In genomic region chr5:116322365-116323027, GRCm38 (mm10) we compare ENCODE assay signal across 9 mouse cellular contexts. TPM values are rescaled to one million over a fixed set of nuclear protein-coding genes. Genes with fewer than 3 reads are reported as not detected.
DNase-seq lines count a peak whose midpoint lies in the region; ATAC-seq lines count a peak whose summit lies in the region.
"Had no signal": no experiment of that assay in that cellular context is flagged by ENCODE, and none has a peak within 500 bp of the region (broad histone marks: within the 10 kb centered on the region; RNA-seq: fewer than 3 reads in every experiment).

No protein-coding gene starts in this region.

- intact Hi-C loops in gastrocnemius, postnatal 36 days (cut with DNase I) = no loop called here

- DNase-seq in brain, adult 2 months (ENCODE audit: low read depth, low spot score) = peak; percentile 69
- peak; percentile 65 for DNase-seq in forebrain, embryonic 11.5 days (ENCODE audit: low spot score)
- DNase-seq in layer of hippocampus, postnatal 10 days (ENCODE audit: low spot score in 2 of 2) = peak; percentile 52 to 61
- no peak for DNase-seq in thymus, postnatal 4 days
- no peak for DNase-seq in gastrocnemius, postnatal 36 days

- H3K36me3 ChIP-seq in forebrain, embryonic 11.5 days (ENCODE audit: control insufficient read depth, insufficient read depth, low read length) = no peaks in the 10 kb centered on the region
- no peaks in the 10 kb centered on the region for H3K36me3 ChIP-seq in neural tube, embryonic 13.5 days
- no peaks in the 10 kb centered on the region for H3K36me3 ChIP-seq in intestine, embryonic 15.5 days

- no peak overlapping the region for H3K27ac ChIP-seq in forebrain, embryonic 11.5 days (ENCODE audit: low read depth, low read length)
- peak overlapping the region; percentile 88 for H3K27ac ChIP-seq in neural tube, embryonic 13.5 days (replicated peaks)
- H3K27ac ChIP-seq in intestine, embryonic 15.5 days = no peak overlapping the region

- H3K4me2 ChIP-seq in forebrain, embryonic 11.5 days (ENCODE audit: low read depth, low read length, severe bottlenecking) = no peak overlapping the region
- peak overlapping the region; percentile 36 for H3K4me2 ChIP-seq in neural tube, embryonic 13.5 days
- H3K4me2 ChIP-seq in intestine, embryonic 15.5 days (replicated peaks) = no peak overlapping the region

- H3K27me3 ChIP-seq in forebrain, embryonic 11.5 days (ENCODE audit: control insufficient read depth, insufficient read depth, low read length) = peaks cover 45% of the 10 kb centered on the region
- H3K27me3 ChIP-seq in neural tube, embryonic 13.5 days = peaks cover 44% of the 10 kb centered on the region
- H3K27me3 ChIP-seq in intestine, embryonic 15.5 days (replicated peaks) = no peaks in the 10 kb centered on the region

- 30% methylated on average over 15 of the region's 15 CpGs for WGBS in forebrain, embryonic 11.5 days
- 17% methylated on average over 15 of the region's 15 CpGs for WGBS in neural tube, embryonic 13.5 days
- 62% methylated on average over 15 of the region's 15 CpGs for WGBS in intestine, embryonic 15.5 days

- no peak overlapping the region for H3K9ac ChIP-seq in forebrain, embryonic 11.5 days (ENCODE audit: low read length)
- H3K9ac ChIP-seq in neural tube, embryonic 13.5 days = no peak overlapping the region
- no peak overlapping the region for H3K9ac ChIP-seq in intestine, embryonic 15.5 days

- H3K4me3 ChIP-seq in forebrain, embryonic 11.5 days (ENCODE audit: low read depth, low read length) = no peak overlapping the region
- no peak overlapping the region for H3K4me3 ChIP-seq in neural tube, embryonic 13.5 days
- H3K4me3 ChIP-seq in intestine, embryonic 15.5 days (replicated peaks) = no peak overlapping the region

- peak; percentile 63 for ATAC-seq in forebrain, embryonic 11.5 days (replicated peaks; ENCODE audit: low FRiP score)
- peak; percentile 90 for ATAC-seq in neural tube, embryonic 13.5 days (ENCODE audit: low read depth)
- no peak for ATAC-seq in megakaryocyte, adult 5-6 weeks (ENCODE audit: poor library complexity, severe bottlenecking)
- ATAC-seq in intestine, embryonic 15.5 days = no peak

- H3K4me1 ChIP-seq in forebrain, embryonic 11.5 days (replicated peaks; ENCODE audit: control insufficient read depth, insufficient read depth, low read length) = peaks cover 2% of the 10 kb centered on the region; the same call in 1 of the 2 replicates
- peaks cover 35% of the 10 kb centered on the region for H3K4me1 ChIP-seq in neural tube, embryonic 13.5 days (replicated peaks)
- H3K4me1 ChIP-seq in intestine, embryonic 15.5 days (replicated peaks) = no peaks in the 10 kb centered on the region

- no peaks in the 10 kb centered on the region for H3K9me3 ChIP-seq in forebrain, embryonic 11.5 days (ENCODE audit: control insufficient read depth, low read length)
- peaks cover 7% of the 10 kb centered on the region; the same call in 1 of the 2 replicates for H3K9me3 ChIP-seq in neural tube, embryonic 13.5 days
- no peaks in the 10 kb centered on the region for H3K9me3 ChIP-seq in intestine, embryonic 15.5 days

RNA-seq across cellular contexts. Expression of gene Ccdc60, which starts 33.7 kb away (rescaled TPM):
- 0.92 and 1.6 TPM in 2 replicates for polyA plus RNA-seq in forebrain, embryonic 11.5 days (2014; fragmentation: Nextera tagmentation; extraction: Ambion mirVana)
- total RNA-seq in layer of hippocampus, postnatal 10 days (2021) = 1 to 10 TPM in 1 of 2 experiments, under 1 TPM in 1; 0.37 to 1.0 TPM
- 0.82 and 1.0 TPM in 2 replicates for polyA plus RNA-seq in neural tube, embryonic 13.5 days (2015; fragmentation: Nextera tagmentation; extraction: Ambion mirVana)
- total RNA-seq in gastrocnemius, postnatal 36 days (2021) = not detected
- total RNA-seq in megakaryocyte, adult 5-6 weeks (2015) = not detected in 2 replicates
- total RNA-seq in megakaryocyte, adult 5-6 weeks (2017) = not detected in 2 replicates
- 1.7 and 1.8 TPM in 2 replicates for polyA plus RNA-seq in intestine, embryonic 15.5 days (2015; fragmentation: Nextera tagmentation; extraction: Ambion mirVana)
- total RNA-seq: neutrophil, adult 5-6 weeks had no signal

Comparison
In these comparisons a context has a peak if more than half of its experiments do, and no peak if none do; other contexts are left out.
1. DNase-seq: peak in brain, adult 2 months (single experiment), forebrain, embryonic 11.5 days (single experiment) and layer of hippocampus, postnatal 10 days (2 of 2); none in thymus, postnatal 4 days (single experiment) and gastrocnemius, postnatal 36 days (0 of 2).
2. ATAC-seq: peak in forebrain, embryonic 11.5 days (single experiment) and neural tube, embryonic 13.5 days (single experiment); none in megakaryocyte, adult 5-6 weeks (single experiment) and intestine, embryonic 15.5 days (single experiment).